10 mouse cellular contexts compared by ENCODE assay signal in genomic region chr9:63031011-63031782, GRCm38 (mm10). TPM values are rescaled to one million over a fixed set of nuclear protein-coding genes. Genes with fewer than 3 reads are reported as not detected.
DNase-seq lines count a peak whose midpoint lies in the region; ATAC-seq and TF ChIP-seq lines count a peak whose summit lies in the region.
"Had no signal": no experiment of that assay in that cellular context is flagged by ENCODE, and none has a peak within 500 bp of the region (broad histone marks: within the 10 kb centered on the region; RNA-seq: fewer than 3 reads in every experiment).

No protein-coding gene starts in this region.

- WGBS in kidney, adult 2 months = 55% methylated on average over 13 of the region's 13 CpGs
- WGBS in kidney, embryonic 14.5 days = 50% methylated on average over 13 of the region's 13 CpGs

- H3K4me3 ChIP-seq in kidney, adult 2 months (ENCODE audit: insufficient read depth, low read depth, low read length) = no peak overlapping the region
- no peak overlapping the region for H3K4me3 ChIP-seq in kidney, embryonic 14.5 days (ENCODE audit: low read length)
- H3K4me3 ChIP-seq: heart, embryonic 13.5 days had no signal

- no peak for TF ChIP-seq CTCF in kidney, adult 2 months (conservative IDR thresholded peaks at IDR 0.05; ENCODE audit: insufficient read depth, insufficient read length, low read depth, low read length)
- TF ChIP-seq CTCF in brain, embryonic 14.5 days (IDR thresholded peaks at IDR 0.05; ENCODE audit: borderline replicate concordance, extremely low read depth, insufficient read depth, insufficient read length) = no peak

- DNase-seq in kidney, adult 2 months = peak; percentile 61
- DNase-seq in brain, embryonic 14.5 days (ENCODE audit: low read depth) = peak; percentile 5
- DNase-seq in gastrocnemius, postnatal 4 days (ENCODE audit: low spot score in 2 of 2) = peak; percentile 61 to 78
- peak; percentile 14 to 24 for DNase-seq in left cerebral cortex, postnatal 25 days (ENCODE audit: low spot score in 2 of 2)
- DNase-seq in ovary, postnatal 10 days (ENCODE audit: low spot score) = peak; percentile 38
- no peak for DNase-seq in T-cell, adult 2 months (ENCODE audit: low spot score)

- TF ChIP-seq POLR2A in kidney, adult 2 months (IDR thresholded peaks at IDR 0.05; ENCODE audit: low read depth, low read length) = no peak
- TF ChIP-seq POLR2A in brain, embryonic 14.5 days (IDR thresholded peaks at IDR 0.05; ENCODE audit: borderline replicate concordance, extremely low read depth, insufficient read depth, insufficient read length, poor library complexity, severe bottlenecking) = no peak

- no peak overlapping the region for H3K27ac ChIP-seq in kidney, adult 2 months (ENCODE audit: insufficient read depth, low read depth, low read length)
- H3K27ac ChIP-seq in kidney, embryonic 14.5 days (ENCODE audit: low read depth, low read length) = no peak overlapping the region
- H3K27ac ChIP-seq: heart, embryonic 13.5 days had no signal

- no peaks in the 10 kb centered on the region for H3K36me3 ChIP-seq in kidney, adult 2 months (ENCODE audit: control insufficient read depth, insufficient read depth, low read length)
- no peaks in the 10 kb centered on the region for H3K36me3 ChIP-seq in kidney, embryonic 14.5 days (ENCODE audit: control insufficient read depth, insufficient read depth, low read length)
- H3K36me3 ChIP-seq: G1E; heart, embryonic 13.5 days had no signal

- intact Hi-C loops in left cerebral cortex, postnatal 25 days (cut with DNase I) = no loop called here

- H3K9me3 ChIP-seq in kidney, embryonic 14.5 days (ENCODE audit: control insufficient read depth, low read length) = no peaks in the 10 kb centered on the region
- H3K9me3 ChIP-seq: G1E; heart, embryonic 13.5 days had no signal

- H3K9ac ChIP-seq in kidney, embryonic 14.5 days (ENCODE audit: low read depth, low read length) = no peak overlapping the region
- H3K9ac ChIP-seq: heart, embryonic 13.5 days had no signal

- peaks cover 7% of the 10 kb centered on the region for H3K4me1 ChIP-seq in kidney, adult 2 months (ENCODE audit: control insufficient read depth, insufficient read depth, low read length)
- H3K4me1 ChIP-seq in kidney, embryonic 14.5 days (ENCODE audit: control insufficient read depth, insufficient read depth, low read length) = no peaks in the 10 kb centered on the region
- H3K4me1 ChIP-seq: heart, embryonic 13.5 days had no signal

- no peak overlapping the region for H3K4me2 ChIP-seq in kidney, embryonic 14.5 days (replicated peaks; ENCODE audit: low read depth, low read length)
- H3K4me2 ChIP-seq: heart, embryonic 13.5 days had no signal

- no peaks in the 10 kb centered on the region for H3K27me3 ChIP-seq in kidney, adult 2 months (replicated peaks; ENCODE audit: control insufficient read depth, insufficient read depth, low read length)
- H3K27me3 ChIP-seq in kidney, embryonic 14.5 days (ENCODE audit: control insufficient read depth, insufficient read depth, low read length) = no peaks in the 10 kb centered on the region
- H3K27me3 ChIP-seq: heart, embryonic 13.5 days had no signal

- ATAC-seq in kidney, embryonic 14.5 days (ENCODE audit: low FRiP score, low TSS enrichment) = no peak
- no peak for ATAC-seq in megakaryocyte-erythroid progenitor cell, adult 5-6 weeks (replicated peaks; ENCODE audit: low FRiP score, low TSS enrichment, poor library complexity, severe bottlenecking)

RNA-seq across cellular contexts. Expression of gene Pias1, which starts 43.5 kb away (rescaled TPM):
- 24.8 and 26.7 TPM in 2 replicates for polyA plus RNA-seq in kidney, adult 2 months (2012; rRNA removed)
- 61.8 and 64.8 TPM in 2 replicates for polyA plus RNA-seq in kidney, embryonic 14.5 days (2014; fragmentation: Nextera tagmentation; extraction: Ambion mirVana)
- 35.1 and 41.2 TPM in 2 replicates for polyA plus RNA-seq in brain, embryonic 14.5 days (2012; rRNA removed)
- total RNA-seq in gastrocnemius, postnatal 4 days (2021) = 10 to 100 TPM; 21.6 to 25.4 TPM
- total RNA-seq in left cerebral cortex, postnatal 25 days (2021) = 10 to 100 TPM; 59.8 to 64.3 TPM
- total RNA-seq in megakaryocyte-erythroid progenitor cell, adult 5-6 weeks (2014; fragmentation: Nextera tagmentation) = 63.9 and 72.4 TPM in 2 replicates
- 25.6 and 35.3 TPM in 2 replicates for total RNA-seq in megakaryocyte-erythroid progenitor cell, adult 5-6 weeks (2017)
